Mouse (Mus musculus) embryo, embryonic 10 days (tissue): ENCODE data around the gene Gpc1.

ENCODE experiments used
- DNase-seq: peaks from one replicate; pipeline ENCODE4 v3.0.0-alpha.2; 2015; ENCODE audit warnings: low spot score

Gene Gpc1

DNA sequence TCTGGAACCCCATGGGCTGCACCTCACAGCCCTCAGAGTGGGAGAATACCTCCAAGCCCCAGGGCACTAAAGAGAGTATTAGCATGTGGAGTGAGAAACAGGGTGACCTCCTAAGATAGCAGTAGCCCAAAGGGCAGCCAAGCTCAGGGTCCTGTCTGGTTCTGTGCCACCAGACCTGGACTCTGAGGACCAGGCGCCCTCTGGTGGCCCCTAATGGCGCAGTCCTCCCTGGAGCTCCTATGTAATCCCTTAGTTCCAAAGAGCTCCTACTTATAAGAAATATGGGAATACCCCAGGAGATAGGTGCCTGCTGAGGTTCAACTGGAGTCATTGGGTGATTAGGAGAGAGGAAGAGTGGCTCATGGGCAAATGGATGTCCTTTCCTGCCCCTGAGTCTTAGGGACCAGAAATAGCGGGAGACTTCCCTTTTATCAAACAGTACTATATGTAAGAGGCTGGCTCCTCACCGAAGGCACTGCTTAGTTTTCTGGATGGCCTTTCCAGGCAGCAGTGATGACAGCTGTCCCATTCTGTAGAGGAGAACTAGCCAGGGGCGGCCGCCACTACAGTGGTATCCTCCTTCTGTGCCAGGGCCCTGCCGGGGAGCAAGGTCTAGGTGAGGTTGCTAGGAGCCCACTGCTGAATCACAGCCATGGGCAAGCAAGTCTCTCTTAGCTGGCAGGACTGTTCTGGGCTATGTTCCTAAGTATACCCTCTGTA, 2.7 kb downstream of the Gpc1 start:
- peak; percentile 85 for DNase-seq

DNA sequence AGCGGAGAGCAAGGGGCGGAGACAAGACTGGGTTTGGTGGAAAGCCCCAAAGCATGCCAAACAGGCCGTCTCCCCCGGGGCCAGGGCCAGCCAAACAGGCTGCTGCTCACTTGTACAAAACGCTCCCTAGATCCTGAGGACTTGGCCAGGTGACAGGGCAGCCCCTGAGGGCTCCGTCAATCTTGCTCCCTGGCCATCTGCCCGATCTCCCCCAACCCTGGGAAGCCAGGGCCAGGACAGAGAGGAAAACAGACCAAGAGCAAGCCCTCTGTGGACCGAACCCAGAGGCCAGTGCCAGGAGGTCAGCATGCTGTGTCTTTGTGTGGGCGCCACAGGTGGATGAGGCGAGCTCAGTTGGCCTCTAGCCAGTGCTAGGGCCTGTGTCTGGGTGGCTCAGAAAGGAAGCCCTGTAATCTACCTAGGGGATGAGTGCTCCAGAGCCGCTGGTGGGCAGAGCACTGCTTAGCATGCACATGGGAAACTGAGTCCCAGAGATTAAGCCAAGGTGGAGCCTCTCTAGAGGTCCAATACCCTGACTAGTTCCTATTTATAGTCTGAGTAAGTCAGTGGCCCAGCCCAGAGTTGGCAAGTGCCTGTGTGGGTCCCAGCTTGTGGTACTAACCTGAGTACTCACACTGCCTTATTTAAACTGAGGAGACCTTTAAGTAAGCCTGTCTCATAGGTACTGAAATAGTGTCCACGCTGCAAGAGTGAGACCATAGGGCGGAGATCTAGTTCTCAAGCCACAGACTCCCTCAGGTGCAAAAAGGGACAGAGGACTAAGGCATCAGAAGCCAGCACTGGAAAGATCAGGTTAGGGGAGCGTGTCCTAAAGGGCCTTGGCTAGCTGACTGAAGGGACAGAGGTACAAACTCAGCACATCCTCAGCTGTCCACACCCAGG, 6.7 kb downstream of the Gpc1 start:
- DNase-seq = no peak

GRCm38 (mm10) chr1:92839211-92839610, 7.8 kb downstream of the Gpc1 start:
- no peak for DNase-seq

- DNase-seq = no peak
Observed at GRCm38 (mm10) chr1:92840231-92840890, 8.9 kb downstream of the Gpc1 start.

GRCm38 (mm10) chr1:92841427-92841826, 10.0 kb downstream of the Gpc1 start:
- DNase-seq = no peak

DNA sequence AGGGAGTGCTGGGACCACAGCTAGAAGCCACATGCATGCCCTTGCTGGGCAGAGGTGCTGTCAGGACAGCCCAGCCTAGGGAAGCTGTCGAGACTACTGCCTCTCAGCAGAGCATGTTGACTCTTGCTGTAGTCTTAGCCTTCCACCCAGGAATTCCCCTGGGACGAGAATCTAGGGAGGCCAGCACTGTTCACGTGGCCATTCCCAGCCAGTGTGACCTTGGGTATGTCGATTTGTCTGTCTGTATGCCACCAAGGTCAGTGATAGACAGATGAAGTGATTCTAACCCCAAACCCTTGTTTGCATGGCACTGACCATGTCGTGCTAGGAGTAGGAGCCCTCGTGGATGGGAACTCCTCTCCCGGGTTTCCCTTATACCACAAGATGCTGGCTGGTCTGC, 14.4 kb downstream of the Gpc1 start:
- DNase-seq = no peak

GRCm38 (mm10) chr1:92847873-92848839, 16.7 kb downstream of the Gpc1 start:
- DNase-seq = peak; percentile 66

DNA sequence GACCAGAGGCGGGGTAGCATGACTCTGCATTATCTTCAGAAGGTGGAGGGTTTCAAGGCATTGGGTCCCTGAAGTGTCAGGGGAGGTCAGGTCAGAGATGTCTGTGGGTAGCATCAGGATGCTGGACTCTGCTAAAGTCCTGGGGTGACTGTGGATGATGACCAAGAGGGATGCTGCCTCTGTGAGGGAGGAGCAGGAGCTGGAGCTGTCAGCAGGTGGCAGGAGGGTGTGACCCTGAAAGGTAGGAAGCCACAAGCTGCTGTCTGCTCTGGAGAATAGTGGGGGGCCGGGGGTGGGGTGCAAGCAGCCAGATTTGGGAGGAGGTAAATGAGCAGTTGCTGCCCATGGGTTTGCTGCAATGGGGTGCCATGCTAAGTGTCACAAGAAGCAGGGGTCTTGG, 18.0 kb downstream of the Gpc1 start:
- no peak for DNase-seq

- DNase-seq = no peak
Observed at GRCm38 (mm10) chr1:92849938-92850574, 18.6 kb downstream of the Gpc1 start.

GRCm38 (mm10) chr1:92852450-92852849, 21.0 kb downstream of the Gpc1 start:
- no peak for DNase-seq

GRCm38 (mm10) chr1:92861503-92861902, 30.1 kb downstream of the Gpc1 start:
- DNase-seq = no peak

GRCm38 (mm10) chr1:92863268-92863667, 31.8 kb downstream of the Gpc1 start:
- no peak for DNase-seq

DNA sequence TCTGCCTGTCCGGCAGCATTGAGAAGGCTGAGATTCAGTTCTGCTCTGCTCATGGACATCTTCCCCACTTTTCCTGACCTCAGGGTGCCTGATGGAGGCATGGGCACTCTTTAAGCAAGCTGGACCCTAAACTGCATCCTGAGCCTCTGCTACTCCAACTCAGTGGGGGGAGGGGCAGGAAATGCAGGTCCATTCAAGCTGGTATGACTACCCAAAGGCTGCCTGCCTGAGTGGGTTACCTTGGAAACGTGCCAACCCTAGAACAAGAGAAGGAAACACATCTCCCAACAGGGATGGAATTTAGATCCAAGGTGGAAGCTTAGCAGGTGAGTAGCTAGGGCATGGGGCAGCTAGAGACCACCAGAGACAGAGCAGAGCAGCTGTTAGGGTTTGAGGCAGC, 34.7 kb downstream of the Gpc1 start:
- DNase-seq = no peak

GRCm38 (mm10) chr1:92869985-92870384, 38.5 kb downstream of the Gpc1 start:
- no peak for DNase-seq

- DNase-seq = no peak
Observed at GRCm38 (mm10) chr1:92872666-92873065, 41.2 kb downstream of the Gpc1 start.

GRCm38 (mm10) chr1:92874011-92874410, 42.6 kb downstream of the Gpc1 start:
- DNase-seq = no peak

DNA sequence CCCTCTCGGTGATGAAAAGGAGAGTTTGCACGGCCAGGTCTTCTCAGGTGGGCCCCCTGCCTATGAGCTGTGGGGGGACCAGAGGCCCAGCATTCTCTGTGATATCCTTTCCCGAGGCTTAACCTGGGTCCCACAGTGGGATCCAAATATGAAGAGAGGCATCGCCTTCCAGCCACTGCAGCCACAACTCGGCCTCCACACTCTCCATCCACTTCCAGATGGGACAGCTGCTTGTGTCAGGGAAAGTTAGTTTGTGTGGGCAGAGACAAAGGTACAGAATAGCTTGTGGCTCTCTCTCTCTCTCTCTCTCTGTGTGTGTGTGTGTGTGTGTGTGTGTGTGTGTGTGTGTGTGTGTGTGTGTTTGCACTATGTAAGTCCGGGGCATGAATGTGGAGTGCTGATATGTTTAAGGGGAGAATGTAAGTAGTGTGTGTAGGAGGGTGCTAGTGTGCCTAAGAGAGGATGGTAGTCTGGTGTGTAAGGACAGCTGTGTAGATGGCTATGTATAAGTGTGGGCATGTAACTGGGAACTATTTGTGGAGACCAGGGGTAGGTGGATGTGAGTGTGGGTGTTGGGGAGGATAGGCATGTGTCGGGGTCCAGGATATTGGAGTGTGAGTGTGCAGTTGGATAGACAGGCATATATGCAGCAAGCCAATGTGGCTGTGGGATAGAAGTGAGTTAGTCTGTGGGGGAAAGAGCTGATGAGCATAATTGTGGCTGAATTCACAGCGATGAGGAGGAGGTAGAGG, 44.1 kb downstream of the Gpc1 start:
- no peak for DNase-seq

- no peak for DNase-seq
Observed at GRCm38 (mm10) chr1:92877431-92877978, 46.1 kb downstream of the Gpc1 start.

GRCm38 (mm10) chr1:92878066-92878741, 46.8 kb downstream of the Gpc1 start:
- DNase-seq = no peak
